Mouse (Mus musculus) intestine, embryonic 15.5 days (tissue): ENCODE measurements around the gene Gm3238. TPM values are rescaled to one million over a fixed set of nuclear protein-coding genes. Genes with fewer than 3 reads are reported as not detected.
"Not testable (repeated sequence)": the region's sequence is repeated elsewhere in the genome, so short reads cannot be mapped to it uniquely, and the experiment has no call there.

Experiments
- ATAC-seq: fragments of 200-750 bp; cut with Nextera tagmentation; 2 replicates; pipeline ENCODE4 v1.8.0; 2017; ENCODE audit warnings: moderate TSS enrichment, moderate library complexity
- H3K27ac ChIP-seq: fragments of 300-500 bp; sonication (generic); 2 replicates; pipeline ENCODE4 v1.5.1; 2015; ENCODE audit warnings: mild to moderate bottlenecking, inconsistent platforms
- H3K27me3 ChIP-seq: fragments of 300-500 bp; sonication (generic); replicated peaks from 2 replicates; pipeline ENCODE4 v1.6.1; 2015; ENCODE audit warnings: inconsistent platforms
- H3K36me3 ChIP-seq: fragments of 300-500 bp; sonication (generic); 2 replicates; pipeline ENCODE4 v1.6.1; 2015; ENCODE audit warnings: inconsistent platforms
- H3K4me1 ChIP-seq: fragments of 300-500 bp; sonication (generic); replicated peaks from 2 replicates; pipeline ENCODE4 v1.6.1; 2015; ENCODE audit warnings: inconsistent platforms
- H3K4me2 ChIP-seq: fragments of 300-500 bp; sonication (generic); replicated peaks from 2 replicates; pipeline ENCODE4 v1.6.1; 2015; ENCODE audit warnings: mild to moderate bottlenecking, inconsistent platforms
- H3K4me3 ChIP-seq: fragments of 300-500 bp; sonication (generic); replicated peaks from 2 replicates; pipeline ENCODE4 v1.5.1; 2015; ENCODE audit warnings: inconsistent platforms
- H3K9ac ChIP-seq: fragments of 300-500 bp; sonication (generic); 2 replicates; pipeline ENCODE4 v1.6.1; 2015; ENCODE audit warnings: inconsistent platforms
- H3K9me3 ChIP-seq: fragments of 300-500 bp; sonication (generic); 2 replicates; pipeline ENCODE4 v1.6.1; 2016; ENCODE audit warnings: inconsistent platforms
- WGBS: fragments of 180-500 bp; shearing (Covaris S2); methylation state at CpG from one replicate; pipeline ENCODE4 v1.1.7; 2015; 5-methylcytosine and 5-hydroxymethylcytosine counted together
- polyA plus RNA-seq: library from polyadenylated mRNA; unstranded; fragments of >200 nt; fragmentation: Nextera tagmentation; extraction: Ambion mirVana; gene quantifications from 2 replicates; pipeline ENCODE4 v1.2.1, GENCODE M21; 2015

The Gm3238 gene
- not detected in 2 replicates for polyA plus RNA-seq

- 22% methylated on average over 1 of the region's 1 CpGs for WGBS
- not testable (repeated sequence) for H3K9me3 ChIP-seq, H3K9ac ChIP-seq, H3K4me3 ChIP-seq, H3K4me2 ChIP-seq, H3K4me1 ChIP-seq, H3K27ac ChIP-seq, ATAC-seq, H3K36me3 ChIP-seq, H3K27me3 ChIP-seq
Measured at GRCm38 (mm10) chr10:77771225-77771624, at the start of gene Gm3238. Gene Gm3238, minus strand, starts transcription at chr10:77771325.

DNA sequence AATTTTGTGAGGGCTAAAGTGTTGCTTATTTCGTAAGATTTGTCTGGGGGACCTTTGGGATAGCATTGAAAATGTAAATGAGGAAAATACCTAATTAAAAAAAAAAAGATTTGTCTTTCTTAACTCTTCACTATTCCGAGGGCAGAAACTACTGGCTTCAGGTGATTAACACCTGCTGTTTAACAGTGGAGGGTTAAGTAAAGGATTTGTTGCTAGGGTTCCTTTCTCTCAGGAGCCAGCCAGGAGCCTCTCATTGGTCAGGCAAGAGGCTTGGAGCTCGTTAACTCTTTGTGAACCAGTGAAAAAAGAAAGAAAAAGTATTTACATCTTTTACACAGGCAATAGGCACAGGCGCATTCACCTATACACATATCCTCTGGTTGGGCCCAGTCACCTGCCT, 48.1 kb upstream of the Gm3238 start:
- 48% methylated on average over 4 of the region's 4 CpGs for WGBS
- H3K27ac ChIP-seq: no peak overlapping the region
- H3K9me3 ChIP-seq: no peaks in the 10 kb centered on the region
- H3K4me1 ChIP-seq: no peaks in the 10 kb centered on the region
- H3K4me3 ChIP-seq: no peak overlapping the region
- no peak overlapping the region for H3K9ac ChIP-seq
- ATAC-seq: no peak
- no peak overlapping the region for H3K4me2 ChIP-seq
- H3K27me3 ChIP-seq: no peaks in the 10 kb centered on the region
- no peaks in the 10 kb centered on the region for H3K36me3 ChIP-seq

DNA sequence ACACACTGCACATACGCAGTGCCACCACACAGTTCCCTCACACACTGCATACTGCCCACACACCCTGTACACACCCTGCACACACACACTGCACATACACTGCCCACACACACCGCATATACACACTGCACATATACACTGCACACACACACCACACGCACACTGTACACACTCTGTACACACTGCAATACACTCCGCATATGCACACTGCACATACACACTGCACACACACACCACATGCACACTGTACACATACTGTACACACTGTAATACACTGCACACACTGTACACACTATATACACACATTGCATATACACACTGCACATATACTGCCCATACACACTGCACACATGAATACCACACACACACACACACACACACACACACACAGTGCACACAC, 47.4 kb upstream of the Gm3238 start:
- no peaks in the 10 kb centered on the region for H3K4me1 ChIP-seq
- no peak overlapping the region for H3K4me3 ChIP-seq
- H3K27ac ChIP-seq: no peak overlapping the region
- H3K9ac ChIP-seq: no peak overlapping the region
- H3K4me2 ChIP-seq: no peak overlapping the region
- H3K9me3 ChIP-seq: no peaks in the 10 kb centered on the region
- ATAC-seq: no peak
- WGBS: 95% methylated on average over 4 of the region's 4 CpGs
- H3K36me3 ChIP-seq: no peaks in the 10 kb centered on the region
- H3K27me3 ChIP-seq: no peaks in the 10 kb centered on the region

DNA sequence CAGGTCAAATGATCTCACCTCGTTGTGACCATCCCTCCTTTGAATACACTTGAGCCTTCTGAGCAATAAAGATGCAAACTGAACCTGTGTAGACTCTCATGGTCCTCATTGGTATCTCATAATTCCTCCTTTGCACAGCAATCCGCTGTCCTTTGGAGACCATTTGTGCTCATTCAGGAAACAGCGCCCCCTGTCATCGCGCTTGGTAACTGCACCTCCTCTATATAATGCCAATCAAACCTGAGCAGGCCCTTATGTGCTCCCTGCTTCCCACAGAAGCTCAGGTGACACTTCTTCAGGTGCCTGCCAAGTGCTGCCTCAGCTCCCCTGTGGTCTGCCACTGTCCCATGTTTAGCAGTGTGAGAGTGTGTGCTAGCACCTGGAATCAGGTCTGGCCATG, 44.4 kb upstream of the Gm3238 start:
- WGBS: 26% methylated on average over 5 of the region's 5 CpGs
- H3K4me3 ChIP-seq: no peak overlapping the region
- ATAC-seq: no peak
- no peaks in the 10 kb centered on the region for H3K27me3 ChIP-seq
- H3K27ac ChIP-seq: no peak overlapping the region
- H3K36me3 ChIP-seq: no peaks in the 10 kb centered on the region
- H3K9ac ChIP-seq: no peak overlapping the region
- no peak overlapping the region for H3K4me2 ChIP-seq
- H3K9me3 ChIP-seq: no peaks in the 10 kb centered on the region
- no peaks in the 10 kb centered on the region for H3K4me1 ChIP-seq

GRCm38 (mm10) chr10:77814382-77814781, 43.3 kb upstream of the Gm3238 start, which contains the start of gene Gm2696:
Gene Gm2696, plus strand, starts transcription at chr10:77814682.
- ATAC-seq: no peak
- Histone ChIP-seq H3K27ac (no peak within 1 kb of the TSS), H3K4me1 (no peaks in the 10 kb centered on the region), H3K4me2 (no peak within 1 kb of the TSS), H3K27me3 (no peaks in the 10 kb centered on the region), H3K9ac (no peak within 1 kb of the TSS), H3K4me3 (no peak within 1 kb of the TSS), H3K36me3 (no peaks in the 10 kb centered on the region), H3K9me3 (no peaks in the 10 kb centered on the region)
- WGBS: 36% methylated on average over 4 of the region's 4 CpGs

- no peak for ATAC-seq
- no peaks in the 10 kb centered on the region for H3K9me3 ChIP-seq
- H3K9ac ChIP-seq: no peak within 1 kb of the TSS
- H3K4me2 ChIP-seq: no peak within 1 kb of the TSS
- no peaks in the 10 kb centered on the region for H3K27me3 ChIP-seq
- H3K27ac ChIP-seq: no peak within 1 kb of the TSS
- no peaks in the 10 kb centered on the region for H3K4me1 ChIP-seq
- no peak within 1 kb of the TSS for H3K4me3 ChIP-seq
- H3K36me3 ChIP-seq: no peaks in the 10 kb centered on the region
- 68% methylated on average over 5 of the region's 5 CpGs for WGBS
Measured at GRCm38 (mm10) chr10:77811743-77812142, 40.6 kb upstream of the Gm3238 start, which contains the start of gene Gm9507. Gene Gm9507, minus strand, starts transcription at chr10:77811843.

DNA sequence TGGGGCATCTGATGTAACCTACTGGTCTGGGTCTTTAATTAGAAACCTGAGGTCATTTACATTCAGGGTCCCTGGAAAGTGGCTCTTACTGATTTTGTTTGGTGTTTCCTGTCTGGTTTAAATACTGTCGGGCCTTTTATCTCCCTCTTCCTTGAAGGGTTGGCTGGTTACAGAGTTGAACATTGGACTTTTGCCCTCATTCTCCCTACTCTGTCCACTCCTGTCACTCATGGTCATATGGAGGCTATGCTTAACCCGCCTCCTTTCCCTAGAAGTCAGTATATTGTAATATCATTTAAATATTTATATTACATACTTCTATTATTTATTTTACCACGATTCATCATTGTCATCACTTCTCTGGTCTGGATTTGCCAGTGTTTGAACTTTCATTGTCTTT, 33.0 kb upstream of the Gm3238 start:
- Histone ChIP-seq H3K4me3 (no peak overlapping the region), H3K9ac (no peak overlapping the region), H3K4me2 (no peak overlapping the region), H3K9me3 (no peaks in the 10 kb centered on the region), H3K4me1 (no peaks in the 10 kb centered on the region), H3K27me3 (no peaks in the 10 kb centered on the region), H3K27ac (no peak overlapping the region), H3K36me3 (no peaks in the 10 kb centered on the region)
- WGBS: 48% methylated on average over 3 of the region's 3 CpGs
- ATAC-seq: no peak

DNA sequence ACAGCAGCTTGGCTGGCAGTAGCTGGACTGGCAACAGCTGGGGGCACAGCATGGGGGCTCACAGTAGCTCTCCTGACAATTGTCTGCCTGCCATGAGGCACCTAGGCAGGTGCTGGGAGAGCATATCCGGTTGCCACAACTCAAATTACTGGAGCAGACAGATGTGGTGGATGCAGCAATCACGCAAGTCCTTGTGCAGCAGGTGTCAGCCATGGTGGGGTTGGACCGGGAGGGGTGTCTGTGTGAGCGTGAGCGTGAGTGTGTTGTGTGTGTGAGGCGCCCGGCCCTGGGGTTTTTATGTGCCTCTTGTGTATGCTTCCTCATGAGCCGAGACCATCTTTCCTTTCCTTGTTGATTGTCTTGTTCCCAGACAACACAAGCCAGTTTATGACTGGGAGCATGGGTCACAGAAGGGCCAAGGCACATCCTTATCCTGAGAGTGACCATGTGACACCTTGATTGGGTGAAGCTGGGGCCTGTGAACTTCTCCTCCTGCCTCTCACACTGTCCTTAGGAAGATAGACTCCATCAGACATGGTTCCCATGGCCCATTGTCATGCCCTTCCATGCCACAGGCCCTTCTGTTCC, 27.9 kb upstream of the Gm3238 start, which contains the start of gene Gm19668:
TSS of gene Gm19668 (minus strand) at position 213 of the 588 bp plus-strand sequence.
- no peaks in the 10 kb centered on the region for H3K4me1 ChIP-seq
- no peaks in the 10 kb centered on the region for H3K27me3 ChIP-seq
- ATAC-seq: no peak
- H3K36me3 ChIP-seq: no peaks in the 10 kb centered on the region
- no peak within 1 kb of the TSS for H3K9ac ChIP-seq
- no peak within 1 kb of the TSS for H3K27ac ChIP-seq
- WGBS: 56% methylated on average over 8 of the region's 8 CpGs
- H3K4me2 ChIP-seq: no peak within 1 kb of the TSS
- no peak within 1 kb of the TSS for H3K4me3 ChIP-seq
- no peaks in the 10 kb centered on the region for H3K9me3 ChIP-seq

DNA sequence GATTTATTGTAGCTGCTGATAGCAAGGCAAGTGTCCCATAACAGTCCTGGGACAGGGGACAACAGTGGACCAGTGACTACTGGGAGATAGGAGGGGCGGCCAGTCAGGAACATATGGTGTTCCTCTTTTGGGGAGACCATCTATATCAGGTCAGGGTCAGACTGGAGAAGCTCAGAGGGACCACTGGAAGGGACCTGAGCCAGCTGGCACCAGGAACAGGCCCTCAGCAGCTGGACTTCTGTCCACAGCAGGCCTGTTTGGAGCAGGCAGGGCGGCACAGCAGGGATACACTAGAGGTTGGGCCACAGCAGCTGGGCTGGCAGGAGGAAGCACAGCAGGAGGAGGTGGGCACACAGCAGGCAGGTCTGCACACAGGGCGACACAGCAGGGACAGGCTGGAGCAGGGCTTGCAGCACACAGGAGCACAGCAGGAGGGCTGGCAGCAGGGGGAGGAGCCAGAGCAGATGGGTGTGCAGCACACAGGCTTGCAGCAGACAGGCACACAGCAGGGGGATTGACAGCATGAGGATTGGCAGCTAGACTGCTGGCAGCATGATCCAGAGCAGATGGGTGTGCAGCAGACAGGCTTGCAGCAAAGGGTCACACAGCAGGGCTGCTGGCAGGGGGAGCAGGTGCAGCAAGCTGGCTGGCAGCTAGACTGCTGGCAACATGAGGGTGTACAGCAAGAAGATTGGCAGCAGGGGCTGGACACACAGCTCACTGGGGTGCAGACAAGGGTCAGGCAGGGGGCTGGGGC, 27.2 kb upstream of the Gm3238 start:
- not testable (repeated sequence) for H3K27me3 ChIP-seq, H3K36me3 ChIP-seq, H3K4me1 ChIP-seq, H3K9ac ChIP-seq, ATAC-seq, H3K4me3 ChIP-seq, H3K9me3 ChIP-seq, H3K4me2 ChIP-seq, H3K27ac ChIP-seq
- 68% methylated on average over 3 of the region's 3 CpGs for WGBS

DNA sequence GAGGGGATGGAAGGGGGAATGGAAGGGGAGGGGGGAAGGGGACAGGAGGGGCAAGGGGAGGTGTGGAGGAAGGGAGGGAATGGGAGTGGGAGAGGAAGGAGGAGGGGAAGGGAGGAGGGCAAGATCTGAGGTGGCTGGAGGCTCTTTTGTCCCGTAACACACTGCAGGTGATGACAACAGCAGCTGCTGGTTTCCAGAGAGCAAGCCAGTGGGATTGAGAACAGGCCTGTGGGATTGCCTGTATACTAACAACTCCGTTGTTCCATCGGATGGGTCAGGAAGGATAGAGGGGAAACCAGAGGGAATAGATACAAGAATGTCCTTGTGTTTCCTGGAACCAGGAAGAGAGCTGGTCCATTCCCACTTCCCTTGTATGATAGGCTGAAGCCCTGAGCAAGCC, 26.6 kb upstream of the Gm3238 start:
- Histone ChIP-seq H3K27ac (no peak overlapping the region), H3K9me3 (no peaks in the 10 kb centered on the region), H3K4me1 (no peaks in the 10 kb centered on the region), H3K27me3 (no peaks in the 10 kb centered on the region), H3K4me2 (no peak overlapping the region), H3K4me3 (no peak overlapping the region), H3K9ac (no peak overlapping the region), H3K36me3 (no peaks in the 10 kb centered on the region)
- ATAC-seq: no peak
- 32% methylated on average over 3 of the region's 3 CpGs for WGBS

DNA sequence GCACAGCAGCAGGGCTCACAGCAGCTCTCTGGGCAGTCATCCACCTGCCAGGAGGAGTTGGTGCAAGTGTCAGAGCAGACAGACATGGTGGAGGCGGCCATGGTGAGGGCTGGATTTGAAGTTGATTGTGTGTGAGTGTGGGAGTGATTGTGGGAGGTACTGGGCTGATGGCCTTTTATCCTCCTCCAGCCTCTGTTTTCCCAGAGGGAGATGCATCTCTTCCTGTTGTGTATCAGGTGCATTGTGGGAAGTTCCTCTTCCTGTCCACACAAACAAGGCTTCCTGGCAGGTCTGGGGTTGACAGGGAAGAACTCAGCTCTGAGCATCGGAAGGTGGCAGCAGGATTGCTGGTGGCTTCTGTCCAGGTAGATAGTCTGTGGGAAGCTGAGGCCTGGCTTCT, 23.9 kb upstream of the Gm3238 start, which contains the start of gene Gm9639:
TSS of gene Gm9639 (minus strand) at position 101 of the 400 bp plus-strand sequence.
- no peaks in the 10 kb centered on the region for H3K4me1 ChIP-seq
- no peak within 1 kb of the TSS for H3K4me3 ChIP-seq
- no peak within 1 kb of the TSS for H3K4me2 ChIP-seq
- no peaks in the 10 kb centered on the region for H3K27me3 ChIP-seq
- WGBS: 64% methylated on average over 2 of the region's 2 CpGs
- no peak within 1 kb of the TSS for H3K27ac ChIP-seq
- H3K9me3 ChIP-seq: no peaks in the 10 kb centered on the region
- no peak for ATAC-seq
- no peaks in the 10 kb centered on the region for H3K36me3 ChIP-seq
- no peak within 1 kb of the TSS for H3K9ac ChIP-seq

GRCm38 (mm10) chr10:77788621-77789020, 17.5 kb upstream of the Gm3238 start:
- ATAC-seq: no peak

GRCm38 (mm10) chr10:77787876-77788275, 16.8 kb upstream of the Gm3238 start, which contains the start of gene Gm7137:
Gene Gm7137, minus strand, starts transcription at chr10:77788200.
- not testable (repeated sequence) for H3K4me2 ChIP-seq, H3K9me3 ChIP-seq, H3K36me3 ChIP-seq, H3K9ac ChIP-seq, H3K27me3 ChIP-seq, H3K4me1 ChIP-seq, H3K4me3 ChIP-seq, ATAC-seq, H3K27ac ChIP-seq
- 79% methylated on average over 1 of the region's 1 CpGs for WGBS

More at GRCm38 (mm10) chr10:77788621-77789020, 17.5 kb upstream of the Gm3238 start:
- Histone ChIP-seq H3K27ac (no peak overlapping the region), H3K9ac (no peak overlapping the region), H3K4me1 (no peaks in the 10 kb centered on the region), H3K36me3 (no peaks in the 10 kb centered on the region), H3K9me3 (no peaks in the 10 kb centered on the region), H3K4me3 (no peak overlapping the region), H3K27me3 (no peaks in the 10 kb centered on the region), H3K4me2 (no peak overlapping the region)
- WGBS: 82% methylated on average over 2 of the region's 2 CpGs
